Mouse (Mus musculus) testis, postnatal 10 days (tissue): ENCODE measurements at regions not wholly inside any gene's neighbourhood (a gene's known extent, or its start where the extent isn't known, plus 50 kb on each side); places are given as distances from the start of the nearest gene placed in this dataset.

ENCODE experiments used
- DNase-seq: peaks from one replicate; pipeline ENCODE4 v3.0.0; 2021; ENCODE audit warnings: low spot score

GRCm38 (mm10) chr5:128482617-128483440 lies 50.0 kb upstream of the Tmem132d start:
- no peak for DNase-seq
